Mouse (Mus musculus) limb, embryonic 14.5 days (tissue): ENCODE measurements around the gene Serpinb9. TPM values are rescaled to one million over a fixed set of nuclear protein-coding genes. Genes with fewer than 3 reads are reported as not detected.

Source experiments
- ATAC-seq: fragments of 200-750 bp; cut with Nextera tagmentation; 2 replicates; pipeline ENCODE4 v1.8.0; 2017; ENCODE audit warnings: low read depth, moderate number of reproducible peaks, moderate TSS enrichment; ENCODE audit not compliant: low FRiP score
- DNase-seq: peaks from one replicate; pipeline ENCODE4 v3.0.0-alpha.2; 2015; ENCODE audit warnings: low spot score
- H3K27ac ChIP-seq: fragments of 300-500 bp; sonication (generic); replicated peaks from 2 replicates; pipeline ENCODE4 v1.5.1; 2014; ENCODE audit warnings: low read depth, mild to moderate bottlenecking, low read length, moderate library complexity, mixed read lengths
- H3K27me3 ChIP-seq: fragments of 300-500 bp; sonication (generic); 2 replicates; pipeline ENCODE4 v1.6.1; 2014; ENCODE audit warnings: low read length, mixed read lengths; ENCODE audit not compliant: control insufficient read depth, insufficient read depth
- H3K36me3 ChIP-seq: fragments of 300-500 bp; sonication (generic); 2 replicates; pipeline ENCODE4 v1.6.1; 2014; ENCODE audit warnings: mild to moderate bottlenecking, low read length, moderate library complexity, mixed read lengths; ENCODE audit not compliant: control insufficient read depth, insufficient read depth
- H3K4me1 ChIP-seq: fragments of 300-500 bp; sonication (generic); 2 replicates; pipeline ENCODE4 v1.6.1; 2014; ENCODE audit warnings: antibody characterized with exemption, low read length, mixed read lengths; ENCODE audit not compliant: control insufficient read depth, insufficient read depth
- H3K4me2 ChIP-seq: fragments of 300-500 bp; sonication (generic); replicated peaks from 2 replicates; pipeline ENCODE4 v1.6.1; 2014; ENCODE audit warnings: low read depth, mild to moderate bottlenecking, low read length, moderate library complexity; ENCODE audit not compliant: severe bottlenecking
- H3K4me3 ChIP-seq: fragments of 300-500 bp; sonication (generic); replicated peaks from 2 replicates; pipeline ENCODE4 v1.5.1; 2014; ENCODE audit warnings: low read length
- H3K9ac ChIP-seq: fragments of 300-500 bp; sonication (generic); 2 replicates; pipeline ENCODE4 v1.6.1; 2014; ENCODE audit warnings: mild to moderate bottlenecking, low read depth, low read length, moderate library complexity; ENCODE audit not compliant: severe bottlenecking
- H3K9me3 ChIP-seq: fragments of 300-500 bp; sonication (generic); 2 replicates; pipeline ENCODE4 v1.6.1; 2016; ENCODE audit warnings: low read length; ENCODE audit not compliant: control insufficient read depth
- POLR2A ChIP-seq: fragments of 200-500 bp; IDR thresholded peaks from 2 replicates; pipeline ENCODE4 v1.8.0; 2012; ENCODE audit warnings: inconsistent platforms, mild to moderate bottlenecking, moderate library complexity, borderline replicate concordance; ENCODE audit not compliant: insufficient read depth, insufficient read length; ENCODE audit errors: extremely low read depth
- WGBS: fragments of 180-500 bp; shearing (Covaris S2); extraction: QIAGEN DNeasy Blood & Tissue Kit; methylation state at CpG from one replicate; pipeline ENCODE4 v1.1.7; 2014; 5-methylcytosine and 5-hydroxymethylcytosine counted together
- polyA plus RNA-seq, 2 experiments: library from polyadenylated mRNA; depleted of rRNA in 1 of 2; stranded (reverse) in 1 of 2; unstranded in 1 of 2; fragments of >200 nt; fragmentation: Nextera tagmentation in 1 of 2; extraction: Ambion mirVana in 1 of 2; gene quantifications; 2 replicates each; pipeline versions ENCODE4 v1.2.1 to v1.2.3; 2012 to 2014

Serpinb9 gene
- polyA plus RNA-seq, 2 experiments, result 2.6 to 4.6 TPM

DNA sequence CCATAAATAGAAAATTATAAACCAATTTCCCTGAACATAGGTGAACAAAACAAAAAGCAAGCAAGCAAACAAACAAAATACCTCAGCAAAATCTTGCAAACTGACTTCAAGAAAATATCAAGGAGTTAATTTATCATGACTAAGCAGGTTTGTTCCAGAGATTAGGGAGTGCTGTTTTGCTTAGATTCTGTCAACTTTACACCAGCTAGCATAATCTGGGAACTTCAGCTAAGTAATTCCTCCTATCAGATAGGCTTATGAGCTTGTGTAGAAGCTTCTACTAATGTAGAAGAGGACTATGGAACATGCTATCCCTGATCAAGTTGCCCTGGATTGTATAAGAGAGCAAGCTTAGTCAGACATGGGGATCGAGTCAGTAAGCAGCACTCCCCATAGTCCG, 44.2 kb downstream of the Serpinb9 start:
- Histone ChIP-seq H3K4me2 (no peak overlapping the region), H3K36me3 (no peaks in the 10 kb centered on the region), H3K4me1 (no peaks in the 10 kb centered on the region), H3K27me3 (no peaks in the 10 kb centered on the region), H3K27ac (no peak overlapping the region), H3K9me3 (no peaks in the 10 kb centered on the region), H3K4me3 (no peak overlapping the region), H3K9ac (no peak overlapping the region)
- TF ChIP-seq POLR2A, result no peak
- WGBS, result 77% methylated on average over 2 of the region's 2 CpGs
- DNase-seq (no peak), ATAC-seq (no peak)

DNA sequence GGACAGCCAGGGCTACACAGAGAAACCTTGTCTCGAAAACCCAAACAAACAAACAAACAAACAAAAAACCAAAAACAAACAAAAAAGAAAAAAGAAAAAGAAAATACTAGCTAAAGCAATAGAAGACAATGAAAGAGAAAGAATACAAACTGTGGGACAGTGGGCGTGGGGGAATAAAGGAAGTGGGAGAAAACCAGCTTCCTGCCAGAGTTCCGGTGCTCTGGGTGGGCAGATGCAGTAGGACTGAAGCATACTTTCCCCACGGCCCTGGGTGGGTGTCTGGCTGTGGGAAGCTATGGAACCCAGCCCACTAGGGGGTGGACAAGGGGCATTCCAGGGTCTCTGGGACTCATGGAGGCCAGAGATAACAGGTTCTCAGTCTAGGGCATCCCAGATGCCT, 45.1 kb downstream of the Serpinb9 start:
- TF ChIP-seq POLR2A, result no peak
- no peaks in the 10 kb centered on the region for H3K27me3 ChIP-seq
- DNase-seq (no peak), ATAC-seq (no peak)
- H3K36me3 ChIP-seq, result no peaks in the 10 kb centered on the region
- no peaks in the 10 kb centered on the region for H3K9me3 ChIP-seq
- no peak overlapping the region for H3K9ac ChIP-seq
- H3K4me2 ChIP-seq, result no peak overlapping the region
- no peak overlapping the region for H3K4me3 ChIP-seq
- no peaks in the 10 kb centered on the region for H3K4me1 ChIP-seq
- WGBS, result 79% methylated on average over 4 of the region's 4 CpGs
- H3K27ac ChIP-seq, result no peak overlapping the region

DNA sequence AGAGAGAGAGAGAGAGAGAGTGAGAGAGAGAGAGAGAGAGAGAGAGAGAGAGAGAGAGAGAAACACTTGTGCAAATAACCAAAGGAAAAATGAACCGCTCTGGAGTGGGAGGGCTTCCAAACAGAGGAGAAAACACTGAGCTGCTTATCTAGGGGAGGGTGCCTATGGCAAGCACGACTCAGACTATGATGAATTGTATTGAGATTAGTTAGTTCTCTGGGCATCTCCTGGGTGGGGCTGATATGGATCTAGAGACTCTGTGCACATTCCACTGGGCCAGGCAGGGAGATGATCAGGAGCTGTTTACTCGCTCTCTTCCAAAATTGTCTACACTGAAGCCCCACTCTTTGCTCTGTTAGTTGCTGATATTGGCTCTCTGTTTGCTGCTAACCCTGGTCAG, 48.6 kb downstream of the Serpinb9 start:
- ATAC-seq, result no peak
- WGBS, result 75% methylated on average over 3 of the region's 3 CpGs
- Histone ChIP-seq H3K9me3 (no peaks in the 10 kb centered on the region), H3K4me3 (no peak overlapping the region), H3K4me2 (no peak overlapping the region), H3K9ac (no peak overlapping the region), H3K27ac (no peak overlapping the region), H3K27me3 (no peaks in the 10 kb centered on the region), H3K4me1 (no peaks in the 10 kb centered on the region), H3K36me3 (no peaks in the 10 kb centered on the region)
- TF ChIP-seq POLR2A, result no peak
- no peak for DNase-seq

DNA sequence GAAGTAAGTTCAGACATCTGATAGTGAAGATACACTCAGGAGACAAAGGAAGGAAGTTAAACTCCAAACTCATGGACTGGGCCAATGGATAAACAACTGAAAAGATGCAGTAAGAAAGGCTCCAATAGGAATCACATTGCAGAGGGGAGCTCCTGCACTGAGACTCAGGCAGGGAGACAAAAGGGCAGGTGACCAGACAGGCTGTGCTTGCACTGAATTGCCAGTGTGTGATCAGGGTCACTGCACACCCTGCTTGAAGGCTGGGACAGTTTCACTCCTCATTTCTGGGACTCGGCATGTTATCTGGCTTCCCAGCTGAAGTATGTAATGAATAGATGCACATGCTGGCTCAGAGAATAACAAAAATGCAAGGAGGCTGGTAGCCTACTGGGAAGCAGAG, 60.0 kb downstream of the Serpinb9 start:
- 77% methylated on average over 1 of the region's 1 CpGs for WGBS
- no peak for DNase-seq

More for the DNA sequence above, 60.0 kb downstream of the Serpinb9 start:
- no peak overlapping the region for H3K27ac ChIP-seq
- H3K9ac ChIP-seq, result no peak overlapping the region
- no peak overlapping the region for H3K4me3 ChIP-seq
- no peak for TF ChIP-seq POLR2A
- no peak for ATAC-seq
- H3K9me3 ChIP-seq, result no peaks in the 10 kb centered on the region
- no peak overlapping the region for H3K4me2 ChIP-seq
- no peaks in the 10 kb centered on the region for H3K4me1 ChIP-seq
- H3K36me3 ChIP-seq, result no peaks in the 10 kb centered on the region
- no peaks in the 10 kb centered on the region for H3K27me3 ChIP-seq

Other genes starting within 250 kb of the Serpinb9 start
- gene Mylk4, start 219.3 kb upstream of the Serpinb9 start, polyA plus RNA-seq (2012; rRNA removed), result 16.6 and 18.6 TPM in 2 replicates
- gene Mylk4, start 219.3 kb upstream of the Serpinb9 start, polyA plus RNA-seq (2014; fragmentation: Nextera tagmentation; extraction: Ambion mirVana), result 8.9 and 11.2 TPM in 2 replicates
- gene Wrnip1, start 201.2 kb upstream of the Serpinb9 start, polyA plus RNA-seq (2012; rRNA removed), result 60.9 and 61.9 TPM in 2 replicates
- gene Wrnip1, start 201.2 kb upstream of the Serpinb9 start, polyA plus RNA-seq (2014; fragmentation: Nextera tagmentation; extraction: Ambion mirVana), result 25.5 and 26.9 TPM in 2 replicates
- 1.5 and 3.1 TPM in 2 replicates for gene D930007J09Rik, start 200.4 kb upstream of the Serpinb9 start, polyA plus RNA-seq (2012; rRNA removed)
- not detected in 2 replicates for gene D930007J09Rik, start 200.4 kb upstream of the Serpinb9 start, polyA plus RNA-seq (2014; fragmentation: Nextera tagmentation; extraction: Ambion mirVana)
- gene Serpinb1a, start 152.1 kb upstream of the Serpinb9 start, polyA plus RNA-seq (2012; rRNA removed), result 6.9 and 8.7 TPM in 2 replicates
- 19.4 and 23.3 TPM in 2 replicates for gene Serpinb1a, start 152.1 kb upstream of the Serpinb9 start, polyA plus RNA-seq (2014; fragmentation: Nextera tagmentation; extraction: Ambion mirVana)
- not detected in 2 replicates for gene Serpinb1c, start 105.0 kb upstream of the Serpinb9 start, polyA plus RNA-seq (2012; rRNA removed)
- not detected in 2 replicates for gene Serpinb1c, start 105.0 kb upstream of the Serpinb9 start, polyA plus RNA-seq (2014; fragmentation: Nextera tagmentation; extraction: Ambion mirVana)
- gene Serpinb6b, start 38.0 kb upstream of the Serpinb9 start, polyA plus RNA-seq (2012; rRNA removed), result 0.73 and 1.0 TPM in 2 replicates
- 1.5 and 1.6 TPM in 2 replicates for gene Serpinb6b, start 38.0 kb upstream of the Serpinb9 start, polyA plus RNA-seq (2014; fragmentation: Nextera tagmentation; extraction: Ambion mirVana)
- gene Serpinb9b, start 24.2 kb downstream of the Serpinb9 start, polyA plus RNA-seq (2012; rRNA removed), result 0.10 TPM in 2 replicates
- 0.10 TPM in 1 of 2 replicates, not detected in the other for gene Serpinb9b, start 24.2 kb downstream of the Serpinb9 start, polyA plus RNA-seq (2014; fragmentation: Nextera tagmentation; extraction: Ambion mirVana)
- 0.14 and 0.26 TPM in 2 replicates for gene Serpinb1b, start 75.3 kb downstream of the Serpinb9 start, polyA plus RNA-seq (2012; rRNA removed)
- 1.1 and 1.6 TPM in 2 replicates for gene Serpinb1b, start 75.3 kb downstream of the Serpinb9 start, polyA plus RNA-seq (2014; fragmentation: Nextera tagmentation; extraction: Ambion mirVana)
- 0.05 and 0.14 TPM in 2 replicates for gene Serpinb9c, start 156.5 kb downstream of the Serpinb9 start, polyA plus RNA-seq (2012; rRNA removed)
- gene Serpinb9c, start 156.5 kb downstream of the Serpinb9 start, polyA plus RNA-seq (2014; fragmentation: Nextera tagmentation; extraction: Ambion mirVana), result not detected in 2 replicates
- not detected in 2 replicates for gene Serpinb9d, start 189.7 kb downstream of the Serpinb9 start, polyA plus RNA-seq (2012; rRNA removed)
- not detected in 2 replicates for gene Serpinb9d, start 189.7 kb downstream of the Serpinb9 start, polyA plus RNA-seq (2014; fragmentation: Nextera tagmentation; extraction: Ambion mirVana)
- 0.17 and 0.24 TPM in 2 replicates for gene Serpinb9e, start 246.4 kb downstream of the Serpinb9 start, polyA plus RNA-seq (2012; rRNA removed)
- gene Serpinb9e, start 246.4 kb downstream of the Serpinb9 start, polyA plus RNA-seq (2014; fragmentation: Nextera tagmentation; extraction: Ambion mirVana), result not detected in 2 replicates